Mouse (Mus musculus) midbrain, postnatal 0 days (tissue): ENCODE data around the gene Snn. TPM values are rescaled to one million over a fixed set of nuclear protein-coding genes. Genes with fewer than 3 reads are reported as not detected.

ENCODE experiments used
- ATAC-seq: fragments of 200-750 bp; cut with Nextera tagmentation; 2 replicates; pipeline ENCODE4 v1.8.0; 2017; ENCODE audit warnings: moderate number of reproducible peaks, mild to moderate bottlenecking, moderate TSS enrichment, moderate library complexity; ENCODE audit not compliant: low FRiP score
- DNase-seq: peaks from one replicate; pipeline ENCODE4 v3.0.0-alpha.2; 2015; ENCODE audit warnings: low spot score
- H3K27ac ChIP-seq: fragments of 300-500 bp; sonication (generic); 2 replicates; pipeline ENCODE4 v1.5.1; 2014; ENCODE audit warnings: low read depth, mild to moderate bottlenecking, low read length, mixed read lengths
- H3K27me3 ChIP-seq: fragments of 300-500 bp; sonication (generic); 2 replicates; pipeline ENCODE4 v1.6.1; 2014; ENCODE audit warnings: low read length, control low read depth, mixed read lengths; ENCODE audit not compliant: insufficient read depth
- H3K36me3 ChIP-seq: fragments of 300-500 bp; sonication (generic); 2 replicates; pipeline ENCODE4 v1.6.1; 2014; ENCODE audit warnings: low read length, control low read depth, mixed read lengths; ENCODE audit not compliant: insufficient read depth
- H3K4me1 ChIP-seq: fragments of 300-500 bp; sonication (generic); 2 replicates; pipeline ENCODE4 v1.6.1; 2014; ENCODE audit warnings: mild to moderate bottlenecking, control low read depth, antibody characterized with exemption, low read length, mixed read lengths; ENCODE audit not compliant: insufficient read depth
- H3K4me2 ChIP-seq: fragments of 300-500 bp; sonication (generic); 2 replicates; pipeline ENCODE4 v1.6.1; 2014; ENCODE audit warnings: low read depth, mild to moderate bottlenecking, low read length, mixed read lengths; ENCODE audit not compliant: poor library complexity, severe bottlenecking
- H3K4me3 ChIP-seq: fragments of 300-500 bp; sonication (generic); 2 replicates; pipeline ENCODE4 v1.5.1; 2014; ENCODE audit warnings: low read depth, mild to moderate bottlenecking, low read length, moderate library complexity
- H3K9ac ChIP-seq: fragments of 300-500 bp; sonication (generic); replicated peaks from 2 replicates; pipeline ENCODE4 v1.6.1; 2014; ENCODE audit warnings: mild to moderate bottlenecking, low read length, moderate library complexity, mixed read lengths; ENCODE audit not compliant: poor library complexity, severe bottlenecking
- H3K9me3 ChIP-seq: fragments of 300-500 bp; sonication (generic); 2 replicates; pipeline ENCODE4 v1.6.1; 2016; ENCODE audit warnings: low read length, control low read depth
- CTCF ChIP-seq: IDR thresholded peaks from 2 replicates; pipeline ENCODE4 v1.5.1; 2016; ENCODE audit warnings: antibody characterized with exemption, mild to moderate bottlenecking
- WGBS: fragments of 180-500 bp; shearing (Covaris S2); extraction: QIAGEN DNeasy Blood & Tissue Kit; methylation state at CpG from one replicate; pipeline ENCODE4 v1.1.7; 2014; 5-methylcytosine and 5-hydroxymethylcytosine counted together
- polyA plus RNA-seq: library from polyadenylated mRNA; unstranded; fragments of >200 nt; fragmentation: Nextera tagmentation; extraction: Ambion mirVana; gene quantifications from 2 replicates; pipeline ENCODE4 v1.2.1, GENCODE M21; 2015
- total RNA-seq: library from RNA; depleted of rRNA; stranded (reverse); fragments of >200 nt; gene quantifications from 2 replicates; pipeline ENCODE4 v1.2.3, GENCODE M21; 2014

The Snn gene
- total and polyA plus RNA-seq, 2 experiments from 2014 or later: 122 to 241 TPM

- peaks cover 24% of the 10 kb centered on the region for H3K4me1 ChIP-seq
- 44% methylated on average over 5 of the region's 5 CpGs for WGBS
These were observed 4.7 kb downstream of the Snn start for GRCm38 (mm10) chr16:11065431-11065830.

GRCm38 (mm10) chr16:11066029-11066832, 5.5 kb downstream of the Snn start, which contains the start of gene Litaf:
Litaf (minus strand) TSS chr16:11066157.
- under 1% methylated on average over 63 of the region's 78 CpGs for WGBS
- peak; percentile 53 for TF ChIP-seq CTCF

More at GRCm38 (mm10) chr16:11065431-11065830, 4.7 kb downstream of the Snn start:
- TF ChIP-seq CTCF: no peak
- DNase-seq: no peak
- H3K9ac ChIP-seq: peak overlapping the region; percentile 44
- no peak for ATAC-seq
- H3K27ac ChIP-seq: peak overlapping the region; percentile 91
- no peaks in the 10 kb centered on the region for H3K9me3 ChIP-seq
- H3K4me3 ChIP-seq: peak overlapping the region; percentile 84
- H3K4me2 ChIP-seq: peak overlapping the region; percentile 82
- no peaks in the 10 kb centered on the region for H3K27me3 ChIP-seq
- no peaks in the 10 kb centered on the region for H3K36me3 ChIP-seq

GRCm38 (mm10) chr16:11066833-11067191, 6.1 kb downstream of the Snn start:
- no peak for TF ChIP-seq CTCF
- Histone ChIP-seq H3K36me3 (peaks cover under 1% of the 10 kb centered on the region; the same call in 1 of the 2 replicates), H3K4me1 (peaks cover 24% of the 10 kb centered on the region), H3K9me3 (no peaks in the 10 kb centered on the region), H3K4me2 (peak overlapping the region; percentile 82), H3K4me3 (peak overlapping the region; percentile 84), H3K9ac (peak overlapping the region; percentile 93), H3K27ac (peak overlapping the region; percentile 91), H3K27me3 (no peaks in the 10 kb centered on the region)
- peak; percentile 34 for ATAC-seq
- DNase-seq: peak; percentile 70
- WGBS: under 1% methylated on average over 22 of the region's 22 CpGs

More at GRCm38 (mm10) chr16:11066029-11066832, 5.5 kb downstream of the Snn start, which contains the start of gene Litaf:
- peak; percentile 98 for ATAC-seq
- Histone ChIP-seq H3K36me3 (no peaks in the 10 kb centered on the region), H3K4me1 (peaks cover 24% of the 10 kb centered on the region), H3K9ac (peak within 1 kb of the TSS; percentile 93), H3K4me3 (peak within 1 kb of the TSS; percentile 84), H3K4me2 (peak within 1 kb of the TSS; percentile 82), H3K27ac (peak within 1 kb of the TSS; percentile 91), H3K9me3 (no peaks in the 10 kb centered on the region), H3K27me3 (no peaks in the 10 kb centered on the region)
- peak; percentile 99 for DNase-seq

GRCm38 (mm10) chr16:11068666-11069065, 7.9 kb downstream of the Snn start:
- 94% methylated on average over 3 of the region's 3 CpGs for WGBS

GRCm38 (mm10) chr16:11069271-11069670, 8.5 kb downstream of the Snn start:
- peaks cover 13% of the 10 kb centered on the region for H3K36me3 ChIP-seq
- ATAC-seq: no peak
- no peak overlapping the region for H3K27ac ChIP-seq
- H3K9ac ChIP-seq: no peak overlapping the region
- TF ChIP-seq CTCF: no peak
- 79% methylated on average over 6 of the region's 6 CpGs for WGBS
- no peaks in the 10 kb centered on the region for H3K27me3 ChIP-seq
- H3K9me3 ChIP-seq: no peaks in the 10 kb centered on the region
- no peak for DNase-seq
- peak overlapping the region; percentile 9; the same call in 1 of the 2 replicates for H3K4me2 ChIP-seq
- peaks cover 24% of the 10 kb centered on the region for H3K4me1 ChIP-seq
- H3K4me3 ChIP-seq: no peak overlapping the region

More at GRCm38 (mm10) chr16:11068666-11069065, 7.9 kb downstream of the Snn start:
- no peaks in the 10 kb centered on the region for H3K27me3 ChIP-seq
- H3K36me3 ChIP-seq: peaks cover 13% of the 10 kb centered on the region
- no peak overlapping the region for H3K4me3 ChIP-seq
- no peak overlapping the region for H3K9ac ChIP-seq
- ATAC-seq: no peak
- DNase-seq: no peak
- no peak for TF ChIP-seq CTCF
- no peak overlapping the region for H3K27ac ChIP-seq
- no peaks in the 10 kb centered on the region for H3K9me3 ChIP-seq
- peaks cover 24% of the 10 kb centered on the region for H3K4me1 ChIP-seq
- H3K4me2 ChIP-seq: peak overlapping the region; percentile 82; the same call in 1 of the 2 replicates
